Mouse (Mus musculus) embryonic facial prominence, embryonic 14.5 days (tissue): ENCODE measurements at regions not wholly inside any gene's neighbourhood (a gene's known extent, or its start where the extent isn't known, plus 50 kb on each side); places are given as distances from the start of the nearest gene placed in this dataset.
"Not testable (repeated sequence)": the region's sequence is repeated elsewhere in the genome, so short reads cannot be mapped to it uniquely, and the experiment has no call there.

Experiments
- ATAC-seq: fragments of 200-750 bp; cut with Nextera tagmentation; 2 replicates; pipeline ENCODE4 v1.8.0; 2017; ENCODE audit warnings: low read depth, moderate number of reproducible peaks, moderate TSS enrichment
- DNase-seq: peaks from one replicate; pipeline ENCODE4 v3.0.0-alpha.2; 2015; ENCODE audit warnings: low spot score
- H3K27ac ChIP-seq: fragments of 300-500 bp; sonication (generic); replicated peaks from 2 replicates; pipeline ENCODE4 v1.5.1; 2014; ENCODE audit warnings: low read depth, mild to moderate bottlenecking, low read length, moderate library complexity
- H3K27me3 ChIP-seq: fragments of 300-500 bp; sonication (generic); replicated peaks from 2 replicates; pipeline ENCODE4 v1.6.1; 2014; ENCODE audit warnings: low read length; ENCODE audit not compliant: control insufficient read depth, insufficient read depth
- H3K36me3 ChIP-seq: fragments of 300-500 bp; sonication (generic); 2 replicates; pipeline ENCODE4 v1.6.1; 2014; ENCODE audit warnings: low read length, mixed read lengths; ENCODE audit not compliant: control insufficient read depth, insufficient read depth
- H3K4me1 ChIP-seq: fragments of 300-500 bp; sonication (generic); 2 replicates; pipeline ENCODE4 v1.6.1; 2014; ENCODE audit warnings: antibody characterized with exemption, low read length; ENCODE audit not compliant: control insufficient read depth, insufficient read depth
- H3K4me2 ChIP-seq: fragments of 300-500 bp; sonication (generic); 2 replicates; pipeline ENCODE4 v1.6.1; 2014; ENCODE audit warnings: low read depth, mild to moderate bottlenecking, low read length, moderate library complexity, mixed read lengths
- H3K4me3 ChIP-seq: fragments of 300-500 bp; sonication (generic); 2 replicates; pipeline ENCODE4 v1.5.1; 2014; ENCODE audit warnings: low read depth, mild to moderate bottlenecking, low read length
- H3K9ac ChIP-seq: fragments of 300-500 bp; sonication (generic); 2 replicates; pipeline ENCODE4 v1.6.1; 2014; ENCODE audit warnings: low read depth, mild to moderate bottlenecking, low read length, moderate library complexity, mixed read lengths
- H3K9me3 ChIP-seq: fragments of 300-500 bp; sonication (generic); 2 replicates; pipeline ENCODE4 v1.6.1; 2016; ENCODE audit warnings: low read length; ENCODE audit not compliant: control insufficient read depth
- WGBS: fragments of 180-500 bp; shearing (Covaris S2); extraction: QIAGEN DNeasy Blood & Tissue Kit; methylation state at CpG from one replicate; pipeline ENCODE4 v1.1.7; 2014; 5-methylcytosine and 5-hydroxymethylcytosine counted together

- DNase-seq = no peak
- no peak for ATAC-seq
- Histone ChIP-seq H3K9me3 (no peaks in the 10 kb centered on the region), H3K4me1 (no peaks in the 10 kb centered on the region), H3K4me2 (no peak overlapping the region), H3K27me3 (no peaks in the 10 kb centered on the region), H3K9ac (no peak overlapping the region), H3K4me3 (no peak overlapping the region), H3K36me3 (no peaks in the 10 kb centered on the region), H3K27ac (no peak overlapping the region)
Observed at GRCm38 (mm10) chr17:76501732-76502131, 950.0 kb upstream of the Fam98a start.

- no peak overlapping the region for H3K4me3 ChIP-seq
- ATAC-seq (no peak), DNase-seq (no peak)
- no peaks in the 10 kb centered on the region for H3K9me3 ChIP-seq
- no peak overlapping the region for H3K27ac ChIP-seq
- WGBS = 77% methylated on average over 4 of the region's 4 CpGs
- no peaks in the 10 kb centered on the region for H3K36me3 ChIP-seq
- no peak overlapping the region for H3K4me2 ChIP-seq
- H3K4me1 ChIP-seq = no peaks in the 10 kb centered on the region
- no peaks in the 10 kb centered on the region for H3K27me3 ChIP-seq
- no peak overlapping the region for H3K9ac ChIP-seq
Observed at GRCm38 (mm10) chr17:76500446-76500845, 948.7 kb upstream of the Fam98a start.

GRCm38 (mm10) chr17:76499981-76500380 lies 948.2 kb upstream of the Fam98a start:
- ATAC-seq, H3K4me1 ChIP-seq, H3K9me3 ChIP-seq, H3K27ac ChIP-seq, H3K4me3 ChIP-seq, H3K9ac ChIP-seq, H3K27me3 ChIP-seq, DNase-seq, H3K36me3 ChIP-seq, H3K4me2 ChIP-seq: not testable (repeated sequence)

- Histone ChIP-seq H3K9me3 (no peaks in the 10 kb centered on the region), H3K4me2 (no peak overlapping the region), H3K27me3 (no peaks in the 10 kb centered on the region), H3K4me1 (no peaks in the 10 kb centered on the region), H3K9ac (no peak overlapping the region), H3K27ac (no peak overlapping the region), H3K36me3 (no peaks in the 10 kb centered on the region), H3K4me3 (no peak overlapping the region)
- WGBS = 84% methylated on average over 3 of the region's 3 CpGs
- ATAC-seq (no peak), DNase-seq (no peak)
Observed at GRCm38 (mm10) chr17:76487347-76487746, 935.6 kb upstream of the Fam98a start.

- Histone ChIP-seq H3K9me3 (no peaks in the 10 kb centered on the region), H3K27me3 (no peaks in the 10 kb centered on the region), H3K4me3 (no peak overlapping the region), H3K36me3 (no peaks in the 10 kb centered on the region), H3K27ac (no peak overlapping the region), H3K4me2 (no peak overlapping the region), H3K9ac (no peak overlapping the region), H3K4me1 (no peaks in the 10 kb centered on the region)
- 59% methylated on average over 2 of the region's 2 CpGs for WGBS
- ATAC-seq (no peak), DNase-seq (peak; percentile 5)
Observed at GRCm38 (mm10) chr17:76484130-76484529, 932.4 kb upstream of the Fam98a start.

GRCm38 (mm10) chr17:76451296-76451834 lies 899.6 kb upstream of the Fam98a start:
- Histone ChIP-seq H3K9ac (no peak overlapping the region), H3K27me3 (no peaks in the 10 kb centered on the region), H3K4me3 (no peak overlapping the region), H3K27ac (no peak overlapping the region), H3K36me3 (no peaks in the 10 kb centered on the region), H3K4me2 (no peak overlapping the region), H3K4me1 (no peaks in the 10 kb centered on the region), H3K9me3 (no peaks in the 10 kb centered on the region)
- DNase-seq (peak; percentile 2), ATAC-seq (no peak)
- 51% methylated on average over 4 of the region's 4 CpGs for WGBS
